Mouse (Mus musculus) embryo, embryonic 11 days (tissue): ENCODE data around the gene Tapt1.

Experiments
- DNase-seq: peaks from one replicate; pipeline ENCODE4 v3.0.0-alpha.2; 2015

Gene Tapt1

GRCm38 (mm10) chr5:44226521-44227461, at the start of gene Tapt1:
TSS of gene Tapt1 (minus strand) at chr5:44226626.
- DNase-seq: peak; percentile 92

DNA sequence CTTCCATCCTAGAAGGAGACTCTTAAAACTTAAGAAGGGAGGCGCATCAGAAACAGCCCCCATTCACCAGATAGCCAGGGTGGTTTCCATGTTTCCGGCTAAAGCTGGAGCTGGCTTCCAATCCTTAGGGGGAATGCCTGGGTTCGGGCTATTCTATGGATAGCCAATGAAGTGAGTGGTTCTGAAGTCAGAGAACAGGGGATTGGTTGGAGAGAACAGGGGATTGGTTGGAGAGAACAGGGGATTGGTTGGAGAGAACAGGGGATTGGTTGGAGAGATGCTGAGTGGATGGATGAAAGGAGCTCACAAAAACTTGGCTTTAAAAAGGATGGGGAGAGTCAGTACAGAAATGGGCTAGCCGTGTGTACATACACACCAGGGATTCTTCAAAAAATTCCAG, 45.1 kb upstream of the Tapt1 start:
- no peak for DNase-seq

DNA sequence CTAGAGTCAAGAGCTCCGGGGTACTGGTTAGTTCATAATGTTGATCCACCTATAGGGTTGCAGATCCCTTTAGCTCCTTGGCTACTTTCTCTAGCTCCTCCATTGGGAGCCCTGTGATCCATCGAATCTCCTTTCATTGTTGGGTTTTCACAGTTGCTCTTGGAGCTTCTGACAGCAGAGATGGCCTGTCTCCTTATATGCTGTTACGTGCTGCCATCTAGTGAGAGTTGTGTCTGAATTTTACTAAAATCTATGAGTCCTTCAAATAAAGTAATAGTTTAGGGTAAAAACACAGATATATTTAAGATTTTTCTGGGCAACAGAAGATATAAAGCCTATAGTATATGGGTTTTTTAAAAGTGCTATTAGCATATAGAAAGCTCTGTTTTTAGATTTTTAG, 42.1 kb upstream of the Tapt1 start:
- peak; percentile 56 for DNase-seq

GRCm38 (mm10) chr5:44261691-44262090, 35.3 kb upstream of the Tapt1 start:
- no peak for DNase-seq

DNA sequence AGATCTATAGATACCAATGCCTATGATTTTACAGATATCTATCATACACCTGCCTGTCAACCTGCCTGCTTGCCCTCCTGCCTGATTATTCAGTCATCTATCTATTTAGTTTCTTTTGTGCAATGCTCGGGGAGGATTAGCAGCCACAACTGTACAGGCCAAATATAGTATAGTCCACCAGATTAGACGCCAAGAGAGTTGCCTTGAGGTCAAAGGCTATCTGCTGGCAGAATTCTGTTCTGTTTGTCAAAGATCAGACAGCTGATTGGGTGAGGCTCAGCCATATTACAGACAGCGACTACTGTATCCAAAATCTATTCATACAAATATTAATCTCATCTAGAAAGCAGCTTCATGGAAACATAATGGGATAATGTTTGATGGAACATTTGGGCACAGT, 34.7 kb upstream of the Tapt1 start:
- no peak for DNase-seq

DNA sequence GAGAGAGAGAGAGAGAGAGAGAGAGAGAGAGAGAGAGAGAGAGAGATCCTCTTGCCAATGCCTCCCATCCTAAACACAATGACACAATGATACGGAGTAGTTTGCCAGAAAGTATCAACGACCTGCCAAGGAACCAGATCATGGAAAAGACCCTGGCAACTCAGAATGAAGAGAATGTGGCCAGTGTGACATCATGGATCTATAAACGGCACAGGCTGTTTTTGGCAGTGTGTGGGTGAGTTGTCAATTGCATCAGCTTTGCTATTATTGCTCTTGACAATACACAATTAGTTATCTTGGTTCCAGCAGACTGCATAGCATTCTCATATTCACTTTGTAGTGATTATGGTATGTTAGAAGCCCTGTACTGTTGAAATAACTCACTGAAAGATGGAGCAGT, 33.3 kb upstream of the Tapt1 start:
- no peak for DNase-seq

DNA sequence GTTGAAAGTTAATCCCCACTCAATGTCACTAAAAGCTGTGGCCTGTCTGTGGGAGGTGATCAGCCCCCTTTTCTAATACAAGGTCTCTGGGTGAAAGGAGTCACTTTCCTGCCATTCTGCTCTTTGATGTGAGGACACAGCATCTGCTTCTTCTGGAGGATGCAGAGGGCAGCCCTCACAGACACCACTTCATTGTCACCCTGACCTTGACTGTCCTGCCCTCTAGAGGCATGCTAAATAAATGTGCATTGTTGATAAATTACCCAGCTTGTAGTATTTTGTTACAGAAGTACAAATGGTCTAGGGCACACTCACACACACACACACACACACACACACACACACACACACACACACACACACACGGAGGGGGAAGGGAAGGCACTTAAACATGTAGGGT, 31.7 kb upstream of the Tapt1 start:
- DNase-seq: peak; percentile 18

- no peak for DNase-seq
These were observed 31.0 kb upstream of the Tapt1 start for GRCm38 (mm10) chr5:44257401-44257800.

DNA sequence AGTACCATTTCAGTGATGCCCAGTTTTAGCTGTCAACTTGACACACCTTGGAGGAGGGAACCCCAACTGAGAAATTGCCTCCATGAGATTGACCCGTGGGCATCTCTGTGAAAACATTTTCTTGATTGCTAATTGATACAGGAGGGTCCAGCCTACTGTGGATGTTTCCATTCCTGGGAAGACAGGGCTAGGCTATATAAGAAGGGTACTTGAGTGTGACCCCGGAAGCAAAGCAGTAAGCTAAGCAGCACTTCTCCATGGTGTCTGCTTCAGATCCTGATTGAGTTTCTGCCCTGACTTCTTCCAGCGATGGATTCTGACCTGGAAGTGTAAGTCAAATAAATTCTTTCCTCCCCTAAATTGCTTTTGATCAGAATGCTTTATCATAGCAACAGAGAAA, 30.1 kb upstream of the Tapt1 start:
- no peak for DNase-seq

DNA sequence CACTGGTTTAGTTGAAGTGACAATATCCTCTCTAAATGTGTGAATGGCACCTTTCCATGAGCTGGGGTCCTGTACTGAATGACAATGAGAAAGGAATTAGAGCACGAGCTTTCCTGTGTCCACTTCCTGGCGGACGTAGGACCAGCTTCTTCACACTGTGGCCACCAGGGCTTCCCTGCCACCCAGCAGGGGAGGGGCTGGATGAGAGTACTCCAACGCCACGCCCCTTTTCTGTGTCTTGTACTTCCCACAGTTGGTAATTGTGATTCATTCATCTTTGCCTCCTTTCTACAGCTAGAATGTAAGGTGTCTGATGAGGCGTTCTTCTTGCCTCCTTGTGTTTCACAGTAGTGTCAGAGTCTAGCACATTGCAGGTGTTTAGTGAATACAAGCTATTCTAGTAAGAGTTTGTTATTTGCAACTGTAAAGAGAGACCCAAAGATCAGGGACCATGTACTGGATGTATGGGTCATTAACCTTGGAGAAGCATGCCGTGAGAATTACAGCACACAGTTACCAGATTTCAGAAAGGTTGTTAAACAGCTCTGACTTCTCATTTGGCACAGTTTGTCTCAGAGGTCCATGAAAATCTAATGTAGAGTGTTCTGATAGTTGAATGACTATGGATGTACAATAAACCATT, 29.5 kb upstream of the Tapt1 start:
- DNase-seq: peak; percentile 7

- no peak for DNase-seq
These were observed 27.0 kb upstream of the Tapt1 start for GRCm38 (mm10) chr5:44253449-44253848.

DNA sequence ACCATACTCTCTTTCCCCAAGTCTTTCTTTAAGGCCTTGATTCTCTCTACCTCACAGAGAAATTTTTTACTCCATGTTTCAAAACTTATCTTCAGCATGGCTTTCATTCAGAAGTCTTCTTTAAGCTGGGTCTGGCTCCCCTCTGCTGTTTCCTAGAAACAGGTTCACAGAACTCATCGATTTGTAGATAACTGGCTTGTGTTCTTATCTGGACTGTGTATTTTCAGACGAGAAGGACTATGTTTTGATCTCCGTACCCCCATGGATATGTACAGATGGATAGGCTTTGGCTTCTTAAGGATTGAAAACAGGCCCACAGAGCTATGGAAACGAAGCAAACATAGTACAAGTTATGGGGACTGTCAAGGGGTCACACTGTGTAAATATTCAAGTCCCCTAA, 26.0 kb upstream of the Tapt1 start:
- DNase-seq: no peak

DNA sequence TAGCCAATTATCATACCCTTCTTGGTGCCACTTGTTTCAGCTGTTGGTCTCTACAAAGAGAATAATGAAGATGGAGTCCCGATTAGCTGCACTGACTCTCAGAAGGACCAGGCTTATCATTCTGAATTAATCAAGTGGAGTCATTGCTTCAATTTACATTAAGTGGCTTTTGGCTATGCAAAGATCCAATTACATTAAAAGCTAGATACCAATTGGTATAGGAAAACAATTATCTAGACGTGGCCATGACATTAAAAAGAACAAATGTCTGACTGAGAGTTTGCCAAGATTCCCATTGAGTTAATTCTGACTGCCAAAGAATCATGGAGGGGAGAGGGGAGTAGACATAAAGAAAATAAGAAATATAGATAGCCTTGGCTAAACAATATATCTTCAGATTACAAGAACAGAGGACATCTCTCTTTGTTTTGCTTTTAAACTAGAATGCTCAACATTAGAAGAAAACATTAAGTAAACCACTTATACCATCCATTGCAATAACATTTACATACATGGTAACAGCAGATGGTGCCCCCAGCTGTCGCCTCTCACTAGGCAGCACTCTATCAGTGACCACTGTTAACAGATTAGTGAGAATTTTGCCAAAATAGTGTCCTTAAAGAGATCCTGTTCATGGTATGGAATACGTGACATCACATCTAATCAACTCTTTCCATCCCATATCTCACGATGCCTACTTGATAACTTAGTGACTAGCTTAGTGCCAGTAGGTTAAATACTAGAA, 24.0 kb upstream of the Tapt1 start:
- no peak for DNase-seq

GRCm38 (mm10) chr5:44249363-44249762, 22.9 kb upstream of the Tapt1 start:
- DNase-seq: no peak

GRCm38 (mm10) chr5:44246493-44247217, 20.2 kb upstream of the Tapt1 start:
- no peak for DNase-seq

DNA sequence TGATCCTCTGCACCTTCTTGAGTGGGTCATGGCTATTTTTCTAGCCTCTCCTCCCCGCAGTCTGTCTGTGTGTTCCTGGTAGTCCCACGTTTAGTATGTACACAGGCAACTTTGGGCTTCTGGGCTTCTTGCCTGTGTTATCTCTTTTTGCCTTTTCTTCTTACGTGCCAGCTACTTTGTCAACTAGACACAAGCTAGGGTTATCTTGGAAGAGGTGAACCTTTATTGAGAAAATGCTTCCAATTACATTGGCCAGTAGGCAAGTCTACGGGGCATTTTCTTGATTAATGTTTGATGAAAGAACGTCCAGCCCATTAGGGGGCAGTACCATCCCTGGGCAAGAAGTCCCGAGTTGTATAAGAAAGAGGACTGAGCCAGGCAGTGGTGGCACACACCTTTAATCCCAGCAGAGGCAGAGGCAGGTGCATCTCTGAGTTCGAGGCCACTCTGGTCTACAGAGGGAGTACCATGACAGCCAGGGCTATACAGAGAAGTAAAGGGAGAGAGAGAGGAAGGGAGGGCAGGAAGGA, 18.5 kb upstream of the Tapt1 start:
- DNase-seq: no peak

DNA sequence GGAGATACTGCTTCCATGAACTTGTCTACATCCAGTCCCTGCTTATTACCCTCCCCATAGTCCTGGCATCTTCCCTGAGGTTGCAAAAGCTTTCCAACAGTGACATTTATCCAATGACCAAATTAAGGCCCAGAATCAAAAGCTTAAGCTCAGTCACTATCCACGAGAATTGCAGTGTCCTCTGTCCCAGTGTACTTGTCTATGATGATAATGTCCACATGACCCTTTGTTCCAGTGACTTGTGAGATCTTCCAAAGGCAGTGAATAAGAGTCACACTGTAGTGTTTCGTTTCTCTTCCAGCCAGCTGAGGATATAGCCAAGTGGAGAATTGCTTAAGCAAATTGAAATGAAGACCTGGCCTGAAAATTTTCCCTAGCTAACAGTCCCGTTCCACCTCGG, 16.4 kb upstream of the Tapt1 start:
- no peak for DNase-seq

DNA sequence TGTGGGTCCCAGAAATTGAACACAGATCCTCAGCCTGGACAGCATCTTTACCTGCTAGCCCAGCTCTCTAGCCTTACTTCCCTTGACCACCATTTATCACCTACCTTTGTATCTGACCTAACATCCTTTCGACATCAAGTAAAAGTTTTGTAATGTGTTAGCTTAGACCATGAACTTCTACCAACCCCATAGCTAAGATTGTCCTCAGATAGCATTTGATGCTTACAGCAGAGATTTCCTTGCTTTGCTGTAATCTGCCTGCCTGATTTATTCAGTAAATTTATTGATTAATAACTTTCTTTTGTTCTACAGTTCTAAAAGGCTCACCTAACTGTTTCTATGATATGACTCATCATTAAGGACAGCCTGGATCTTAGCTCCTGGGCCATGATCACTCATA, 15.3 kb upstream of the Tapt1 start:
- no peak for DNase-seq

- no peak for DNase-seq
These were observed 13.0 kb upstream of the Tapt1 start for GRCm38 (mm10) chr5:44239187-44240136.

GRCm38 (mm10) chr5:44238201-44238600, 11.8 kb upstream of the Tapt1 start:
- no peak for DNase-seq

GRCm38 (mm10) chr5:44234606-44235005, 8.2 kb upstream of the Tapt1 start:
- no peak for DNase-seq
